Mouse (Mus musculus): ENCODE results near the gene Dlec1. TPM values are rescaled to one million over a fixed set of nuclear protein-coding genes. Genes with fewer than 3 reads are reported as not detected.
A peak's percentile ranks its signal among the peaks of the same experiment; 100 is the strongest.

Dlec1 gene
- polyA plus RNA-seq, 1 experiment from 2014 or later: 0.75 TPM

GRCm38 (mm10) chr9:119091581-119092310 lies 10.5 kb upstream of the Dlec1 start:
- peaks cover 62% of the 10 kb centered on the region for H3K4me1 ChIP-seq (replicated peaks)
- H3K4me3 ChIP-seq (replicated peaks): peak overlapping the region; percentile 51
- WGBS: 63% methylated on average over 12 of the region's 12 CpGs
- peak overlapping the region; percentile 69; the same call in 1 of the 2 replicates for H3K9ac ChIP-seq (replicated peaks)
- peak overlapping the region; percentile 74 for H3K4me2 ChIP-seq (replicated peaks)
- H3K27ac ChIP-seq: no peak overlapping the region
- peaks cover 71% of the 10 kb centered on the region for H3K27me3 ChIP-seq
- no peaks in the 10 kb centered on the region for H3K36me3 ChIP-seq
- H3K9me3 ChIP-seq: no peaks in the 10 kb centered on the region
- ATAC-seq: no peak

GRCm38 (mm10) chr9:119092473-119093418 lies 9.5 kb upstream of the Dlec1 start:
- H3K4me3 ChIP-seq (replicated peaks): peak overlapping the region; percentile 51
- H3K4me1 ChIP-seq (replicated peaks): peaks cover 52% of the 10 kb centered on the region

GRCm38 (mm10) chr9:119093419-119094295 lies 8.6 kb upstream of the Dlec1 start, which contains the start of gene Plcd1:
Plcd1 (minus strand) TSS chr9:119093502.
- H3K4me3 ChIP-seq (replicated peaks): peak within 1 kb of the TSS; percentile 51
- H3K27me3 ChIP-seq: peaks cover 57% of the 10 kb centered on the region
- H3K4me2 ChIP-seq (replicated peaks): peak within 1 kb of the TSS; percentile 74
- peak within 1 kb of the TSS; percentile 69 for H3K9ac ChIP-seq (replicated peaks)
- no peak within 1 kb of the TSS; the same call in 1 of the 2 replicates for H3K27ac ChIP-seq
- H3K9me3 ChIP-seq: no peaks in the 10 kb centered on the region
- 9% methylated on average over 45 of the region's 45 CpGs for WGBS
- peaks cover 43% of the 10 kb centered on the region for H3K4me1 ChIP-seq (replicated peaks)
- no peaks in the 10 kb centered on the region for H3K36me3 ChIP-seq
- peak; percentile 82 for ATAC-seq

More at GRCm38 (mm10) chr9:119092473-119093418, 9.5 kb upstream of the Dlec1 start:
- Histone ChIP-seq H3K27me3 (peaks cover 62% of the 10 kb centered on the region), H3K4me2 (replicated peaks) (peak overlapping the region; percentile 74), H3K27ac (no peak overlapping the region; the same call in 1 of the 2 replicates), H3K9ac (replicated peaks) (peak overlapping the region; percentile 69), H3K9me3 (no peaks in the 10 kb centered on the region), H3K36me3 (no peaks in the 10 kb centered on the region)
- no peak for ATAC-seq
- 3% methylated on average over 45 of the region's 45 CpGs for WGBS

- Histone ChIP-seq H3K4me3 (replicated peaks) (no peak overlapping the region), H3K9me3 (no peaks in the 10 kb centered on the region), H3K36me3 (no peaks in the 10 kb centered on the region), H3K4me2 (replicated peaks) (no peak overlapping the region), H3K27ac (no peak overlapping the region), H3K4me1 (replicated peaks) (peaks cover 39% of the 10 kb centered on the region), H3K9ac (replicated peaks) (no peak overlapping the region), H3K27me3 (peaks cover 54% of the 10 kb centered on the region)
- no peak for ATAC-seq
- WGBS: 65% methylated on average over 13 of the region's 13 CpGs
Observed at GRCm38 (mm10) chr9:119094462-119095109, 7.7 kb upstream of the Dlec1 start.

- WGBS: 18% methylated on average over 15 of the region's 15 CpGs
- no peak overlapping the region for H3K4me2 ChIP-seq (replicated peaks)
- H3K27me3 ChIP-seq: peaks cover 17% of the 10 kb centered on the region
- no peaks in the 10 kb centered on the region for H3K36me3 ChIP-seq
- H3K9ac ChIP-seq (replicated peaks): no peak overlapping the region
- no peak overlapping the region for H3K27ac ChIP-seq
- peaks cover 15% of the 10 kb centered on the region for H3K4me1 ChIP-seq (replicated peaks)
- no peaks in the 10 kb centered on the region for H3K9me3 ChIP-seq
- no peak overlapping the region for H3K4me3 ChIP-seq (replicated peaks)
- ATAC-seq: no peak
Observed at GRCm38 (mm10) chr9:119100177-119100898, 1.9 kb upstream of the Dlec1 start.

- Histone ChIP-seq H3K4me1 (replicated peaks) (peaks cover 13% of the 10 kb centered on the region), H3K9me3 (no peaks in the 10 kb centered on the region), H3K27me3 (peaks cover 15% of the 10 kb centered on the region), H3K4me2 (replicated peaks) (peak overlapping the region; percentile 86), H3K36me3 (no peaks in the 10 kb centered on the region), H3K9ac (replicated peaks) (peak overlapping the region; percentile 61), H3K27ac (no peak overlapping the region), H3K4me3 (replicated peaks) (peak overlapping the region; percentile 69)
- WGBS: 5% methylated on average over 19 of the region's 19 CpGs
- no peak for ATAC-seq
Observed at GRCm38 (mm10) chr9:119102783-119103113, 470 bp downstream of the Dlec1 start.

- Histone ChIP-seq H3K27ac (no peak overlapping the region), H3K27me3 (peaks cover 15% of the 10 kb centered on the region), H3K4me1 (replicated peaks) (peaks cover 14% of the 10 kb centered on the region), H3K4me3 (replicated peaks) (no peak overlapping the region), H3K4me2 (replicated peaks) (no peak overlapping the region), H3K9me3 (no peaks in the 10 kb centered on the region), H3K36me3 (no peaks in the 10 kb centered on the region), H3K9ac (replicated peaks) (no peak overlapping the region)
- WGBS: 95% methylated on average over 4 of the region's 4 CpGs
- ATAC-seq: no peak
Observed at GRCm38 (mm10) chr9:119107566-119107965, 5.3 kb downstream of the Dlec1 start.

- 0 out of 2 replicates have a peak, but pooled peaks cover 8% of the 10 kb centered on the region for H3K4me1 ChIP-seq (replicated peaks)
- 58% methylated on average over 12 of the region's 12 CpGs for WGBS
- H3K4me3 ChIP-seq (replicated peaks): no peak overlapping the region
Observed at GRCm38 (mm10) chr9:119109685-119110353, 7.5 kb downstream of the Dlec1 start.

GRCm38 (mm10) chr9:119110640-119111039 lies 8.4 kb downstream of the Dlec1 start:
- Histone ChIP-seq H3K4me2 (replicated peaks) (no peak overlapping the region), H3K4me1 (replicated peaks) (0 out of 2 replicates have a peak, but pooled peaks cover 8% of the 10 kb centered on the region), H3K36me3 (no peaks in the 10 kb centered on the region), H3K9ac (replicated peaks) (no peak overlapping the region), H3K27ac (no peak overlapping the region), H3K4me3 (replicated peaks) (no peak overlapping the region), H3K9me3 (no peaks in the 10 kb centered on the region), H3K27me3 (no peaks in the 10 kb centered on the region)
- no peak for ATAC-seq
- 36% methylated on average over 3 of the region's 3 CpGs for WGBS

More at GRCm38 (mm10) chr9:119109685-119110353, 7.5 kb downstream of the Dlec1 start:
- Histone ChIP-seq H3K36me3 (no peaks in the 10 kb centered on the region), H3K9ac (replicated peaks) (no peak overlapping the region), H3K27ac (no peak overlapping the region), H3K9me3 (no peaks in the 10 kb centered on the region), H3K4me2 (replicated peaks) (no peak overlapping the region), H3K27me3 (no peaks in the 10 kb centered on the region)
- no peak for ATAC-seq

GRCm38 (mm10) chr9:119114911-119115310 lies 12.6 kb downstream of the Dlec1 start:
- H3K27ac ChIP-seq: no peak overlapping the region
- 90% methylated on average over 17 of the region's 17 CpGs for WGBS
- H3K4me1 ChIP-seq (replicated peaks): 0 out of 2 replicates have a peak, but pooled peaks cover 11% of the 10 kb centered on the region
- H3K9me3 ChIP-seq: no peaks in the 10 kb centered on the region
- H3K4me3 ChIP-seq (replicated peaks): no peak overlapping the region
- H3K36me3 ChIP-seq: no peaks in the 10 kb centered on the region
- H3K9ac ChIP-seq (replicated peaks): no peak overlapping the region
- no peaks in the 10 kb centered on the region for H3K27me3 ChIP-seq
- no peak for ATAC-seq
- H3K4me2 ChIP-seq (replicated peaks): no peak overlapping the region

Data from midbrain, embryonic 13.5 days (tissue).